Mouse (Mus musculus) heart, embryonic 14.5 days (tissue): ENCODE data around the gene Pnrc2. TPM values are rescaled to one million over a fixed set of nuclear protein-coding genes. Genes with fewer than 3 reads are reported as not detected.

ENCODE experiments used
- ATAC-seq: fragments of 200-750 bp; cut with Nextera tagmentation; 2 replicates; pipeline ENCODE4 v1.8.0; 2017; ENCODE audit warnings: low read depth, moderate TSS enrichment; ENCODE audit not compliant: insufficient number of reproducible peaks, insufficient read depth, low FRiP score
- H3K27ac ChIP-seq, 2 experiments: fragments of 200-500 bp in 1 of 2; fragments of 300-500 bp in 1 of 2; sonication (generic) in 1 of 2; replicated peaks in 1 of 2; 2 replicates each; pipeline ENCODE4 v1.5.1; 2012 to 2014; ENCODE audit warnings: low read depth in 2 of 2, low read length in 2 of 2, control low read depth in 1 of 2, mild to moderate bottlenecking in 1 of 2, mixed read lengths in 1 of 2; ENCODE audit not compliant: control insufficient read depth in 1 of 2, insufficient read depth in 1 of 2
- H3K27me3 ChIP-seq: fragments of 300-500 bp; sonication (generic); 2 replicates; pipeline ENCODE4 v1.6.1; 2014; ENCODE audit warnings: mild to moderate bottlenecking, low read length, control low read depth; ENCODE audit not compliant: control insufficient read depth, insufficient read depth
- H3K36me3 ChIP-seq: fragments of 300-500 bp; sonication (generic); 2 replicates; pipeline ENCODE4 v1.6.1; 2014; ENCODE audit warnings: mild to moderate bottlenecking, control low read depth, low read length, mixed read lengths; ENCODE audit not compliant: control insufficient read depth, insufficient read depth
- H3K4me1 ChIP-seq, 2 experiments: fragments of 200-500 bp in 1 of 2; fragments of 300-500 bp in 1 of 2; sonication (generic) in 1 of 2; 2 replicates each; pipeline ENCODE4 v1.6.1; 2012 to 2014; ENCODE audit warnings: low read length in 2 of 2, control low read depth in 1 of 2, mixed read lengths in 1 of 2; ENCODE audit not compliant: control insufficient read depth in 2 of 2, insufficient read depth in 2 of 2
- H3K4me2 ChIP-seq: fragments of 300-500 bp; sonication (generic); 2 replicates; pipeline ENCODE4 v1.6.1; 2014; ENCODE audit warnings: mild to moderate bottlenecking, low read length
- H3K4me3 ChIP-seq, 2 experiments: fragments of 200-500 bp in 1 of 2; fragments of 300-500 bp in 1 of 2; sonication (generic) in 1 of 2; 2 replicates each; pipeline ENCODE4 v1.5.1; 2012 to 2014; ENCODE audit warnings: low read length in 2 of 2, mild to moderate bottlenecking in 2 of 2, control low read depth in 1 of 2, low read depth in 1 of 2, moderate library complexity in 1 of 2; ENCODE audit not compliant: control insufficient read depth in 1 of 2, insufficient read depth in 1 of 2
- H3K9ac ChIP-seq: fragments of 300-500 bp; sonication (generic); 2 replicates; pipeline ENCODE4 v1.6.1; 2014; ENCODE audit warnings: mild to moderate bottlenecking, low read length
- H3K9me3 ChIP-seq: fragments of 300-500 bp; sonication (generic); 2 replicates; pipeline ENCODE4 v1.6.1; 2016; ENCODE audit warnings: low read length, control low read depth; ENCODE audit not compliant: control insufficient read depth
- WGBS: fragments of 180-500 bp; shearing (Covaris S2); extraction: QIAGEN DNeasy Blood & Tissue Kit; methylation state at CpG from one replicate; pipeline ENCODE4 v1.1.7; 2014; 5-methylcytosine and 5-hydroxymethylcytosine counted together
- polyA plus RNA-seq: library from polyadenylated mRNA; unstranded; fragments of >200 nt; fragmentation: Nextera tagmentation; extraction: Ambion mirVana; gene quantifications from 2 replicates; pipeline ENCODE4 v1.2.1, GENCODE M21; 2014

Gene Pnrc2
- polyA plus RNA-seq, 1 experiment from 2014 or later: 137 TPM

GRCm38 (mm10) chr4:135902606-135903242 lies 29.1 kb upstream of the Pnrc2 start:
- ATAC-seq: no peak
- WGBS: 88% methylated on average over 4 of the region's 4 CpGs

GRCm38 (mm10) chr4:135900008-135900407 lies 26.4 kb upstream of the Pnrc2 start:
- H3K9ac ChIP-seq: no peak overlapping the region
- WGBS: 77% methylated on average over 5 of the region's 5 CpGs
- H3K36me3 ChIP-seq: no peaks in the 10 kb centered on the region
- H3K4me3 ChIP-seq: no peak overlapping the region
- no peaks in the 10 kb centered on the region for H3K9me3 ChIP-seq
- H3K4me2 ChIP-seq: no peak overlapping the region
- no peaks in the 10 kb centered on the region for H3K27me3 ChIP-seq
- peaks cover 9 to 10% of the 10 kb centered on the region in 2 experiments; a peak in 3 of 4 replicates for H3K4me1 ChIP-seq
- ATAC-seq: no peak
- H3K27ac ChIP-seq: no peak overlapping the region

More at GRCm38 (mm10) chr4:135902606-135903242, 29.1 kb upstream of the Pnrc2 start:
- H3K36me3 ChIP-seq: no peaks in the 10 kb centered on the region
- H3K27me3 ChIP-seq: no peaks in the 10 kb centered on the region
- no peak overlapping the region for H3K9ac ChIP-seq
- H3K4me3 ChIP-seq: no peak overlapping the region
- H3K4me2 ChIP-seq: no peak overlapping the region
- peaks cover 5 to 7% of the 10 kb centered on the region in 2 experiments; a peak in 3 of 4 replicates for H3K4me1 ChIP-seq
- H3K9me3 ChIP-seq: no peaks in the 10 kb centered on the region
- H3K27ac ChIP-seq: no peak overlapping the region

GRCm38 (mm10) chr4:135899050-135899448 lies 25.4 kb upstream of the Pnrc2 start:
- no peaks in the 10 kb centered on the region for H3K36me3 ChIP-seq
- H3K4me1 ChIP-seq: peaks cover 9 to 10% of the 10 kb centered on the region in 2 experiments; a peak in 3 of 4 replicates
- no peak for ATAC-seq
- no peak overlapping the region for H3K9ac ChIP-seq
- no peak overlapping the region for H3K27ac ChIP-seq
- H3K27me3 ChIP-seq: no peaks in the 10 kb centered on the region
- WGBS: 88% methylated on average over 7 of the region's 7 CpGs
- H3K9me3 ChIP-seq: no peaks in the 10 kb centered on the region
- no peak overlapping the region for H3K4me3 ChIP-seq
- H3K4me2 ChIP-seq: no peak overlapping the region

GRCm38 (mm10) chr4:135898380-135899049 lies 24.9 kb upstream of the Pnrc2 start:
- Histone ChIP-seq H3K9me3 (no peaks in the 10 kb centered on the region), H3K4me3 (no peak overlapping the region), H3K4me1 (peaks cover 9 to 10% of the 10 kb centered on the region in 2 experiments; a peak in 3 of 4 replicates), H3K36me3 (no peaks in the 10 kb centered on the region), H3K27ac (peak overlapping the region in 1 of 2 experiments; percentile 50; a peak in 1 of 4 replicates), H3K9ac (peak overlapping the region; percentile 62), H3K4me2 (peak overlapping the region; percentile 40), H3K27me3 (no peaks in the 10 kb centered on the region)
- WGBS: 22% methylated on average over 9 of the region's 9 CpGs
- peak; percentile 65 for ATAC-seq

- Histone ChIP-seq H3K36me3 (no peaks in the 10 kb centered on the region), H3K4me2 (no peak overlapping the region), H3K4me1 (peaks cover 9 to 10% of the 10 kb centered on the region in 2 experiments; a peak in 3 of 4 replicates), H3K4me3 (no peak overlapping the region), H3K27ac (no peak overlapping the region), H3K27me3 (no peaks in the 10 kb centered on the region), H3K9ac (no peak overlapping the region), H3K9me3 (no peaks in the 10 kb centered on the region)
- 71% methylated on average over 6 of the region's 6 CpGs for WGBS
- no peak for ATAC-seq
These were observed 22.5 kb upstream of the Pnrc2 start for GRCm38 (mm10) chr4:135896157-135896556.

GRCm38 (mm10) chr4:135895071-135895571 lies 21.5 kb upstream of the Pnrc2 start, which contains the start of gene Cnr2:
Gene Cnr2 (plus strand): TSS chr4:135895394.
- H3K27ac ChIP-seq: no peak within 1 kb of the TSS
- no peak within 1 kb of the TSS; the same call in 1 of the 2 replicates for H3K9ac ChIP-seq
- H3K4me3 ChIP-seq: no peak within 1 kb of the TSS
- no peaks in the 10 kb centered on the region for H3K9me3 ChIP-seq
- H3K4me1 ChIP-seq: peaks cover 9 to 10% of the 10 kb centered on the region in 2 experiments; a peak in 3 of 4 replicates
- H3K4me2 ChIP-seq: no peak within 1 kb of the TSS
- H3K27me3 ChIP-seq: no peaks in the 10 kb centered on the region
- ATAC-seq: no peak
- WGBS: 26% methylated on average over 8 of the region's 8 CpGs
- no peaks in the 10 kb centered on the region for H3K36me3 ChIP-seq

GRCm38 (mm10) chr4:135892884-135893283 lies 19.2 kb upstream of the Pnrc2 start:
- Histone ChIP-seq H3K9ac (no peak overlapping the region), H3K4me1 (peaks cover 4 to 5% of the 10 kb centered on the region in 2 experiments; a peak in 2 of 4 replicates)

More at GRCm38 (mm10) chr4:135892884-135893283, 19.2 kb upstream of the Pnrc2 start:
- no peak overlapping the region for H3K4me3 ChIP-seq
- no peaks in the 10 kb centered on the region for H3K27me3 ChIP-seq
- no peak overlapping the region for H3K27ac ChIP-seq
- WGBS: 20% methylated on average over 4 of the region's 4 CpGs
- H3K4me2 ChIP-seq: no peak overlapping the region
- H3K9me3 ChIP-seq: no peaks in the 10 kb centered on the region
- no peak for ATAC-seq
- no peaks in the 10 kb centered on the region for H3K36me3 ChIP-seq
